Mouse (Mus musculus): ENCODE results near the gene Ahcyl2. TPM values are rescaled to one million over a fixed set of nuclear protein-coding genes. Genes with fewer than 3 reads are reported as not detected.

Gene Ahcyl2
- polyA plus RNA-seq, 1 experiment from 2014 or later: 20.2 TPM

GRCm38 (mm10) chr6:29774161-29774560 lies 6.3 kb downstream of the Ahcyl2 start:
- no peaks in the 10 kb centered on the region for H3K36me3 ChIP-seq
- H3K4me2 ChIP-seq: no peak overlapping the region
- no peak; the same call in 1 of the 2 replicates for ATAC-seq (ENCODE audit: low FRiP score, low read depth)
- H3K9me3 ChIP-seq: no peaks in the 10 kb centered on the region
- no peak overlapping the region for H3K27ac ChIP-seq (replicated peaks)
- H3K9ac ChIP-seq: no peak overlapping the region
- H3K27me3 ChIP-seq: no peaks in the 10 kb centered on the region
- 87% methylated on average over 1 of the region's 1 CpGs for WGBS
- peaks cover 23% of the 10 kb centered on the region for H3K4me1 ChIP-seq (replicated peaks)
- H3K4me3 ChIP-seq: no peak overlapping the region

GRCm38 (mm10) chr6:29775609-29776008 lies 7.8 kb downstream of the Ahcyl2 start:
- Histone ChIP-seq H3K4me3 (no peak overlapping the region), H3K9ac (no peak overlapping the region), H3K4me2 (no peak overlapping the region), H3K9me3 (no peaks in the 10 kb centered on the region), H3K36me3 (no peaks in the 10 kb centered on the region), H3K27me3 (no peaks in the 10 kb centered on the region), H3K4me1 (replicated peaks) (peaks cover 15% of the 10 kb centered on the region; the same call in 1 of the 2 replicates), H3K27ac (replicated peaks) (no peak overlapping the region)
- no peak for ATAC-seq (ENCODE audit: low FRiP score, low read depth)
- 69% methylated on average over 1 of the region's 1 CpGs for WGBS

- H3K27ac ChIP-seq (replicated peaks): no peak overlapping the region
- ATAC-seq (ENCODE audit: low FRiP score, low read depth): no peak
- 89% methylated on average over 4 of the region's 4 CpGs for WGBS
- 0 out of 2 replicates have a peak, but pooled peaks cover 7% of the 10 kb centered on the region for H3K4me1 ChIP-seq (replicated peaks)
- no peaks in the 10 kb centered on the region for H3K27me3 ChIP-seq
- no peak overlapping the region for H3K4me3 ChIP-seq
- H3K4me2 ChIP-seq: no peak overlapping the region
- no peak overlapping the region for H3K9ac ChIP-seq
- no peaks in the 10 kb centered on the region for H3K9me3 ChIP-seq
- no peaks in the 10 kb centered on the region for H3K36me3 ChIP-seq
Observed at GRCm38 (mm10) chr6:29776542-29777237, 8.9 kb downstream of the Ahcyl2 start.

DNA sequence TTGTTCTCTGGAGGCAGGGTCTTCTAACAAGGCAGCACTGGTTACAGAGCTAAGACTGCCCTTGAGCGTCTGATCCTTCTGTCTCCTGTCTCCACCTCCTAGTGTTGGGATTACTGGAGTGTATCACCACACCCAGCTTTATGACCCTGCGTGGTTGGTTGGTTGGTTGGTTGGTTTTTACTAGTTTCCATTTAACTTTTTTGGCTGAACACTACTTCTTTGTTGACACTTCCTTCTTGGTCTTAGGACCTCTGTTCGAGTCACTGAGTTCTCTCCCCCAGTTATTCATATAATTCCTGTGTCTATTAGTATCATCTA lies 9.4 kb downstream of the Ahcyl2 start:
- 73% methylated on average over 3 of the region's 3 CpGs for WGBS
- Histone ChIP-seq H3K27me3 (no peaks in the 10 kb centered on the region), H3K4me3 (no peak overlapping the region), H3K4me2 (no peak overlapping the region), H3K4me1 (replicated peaks) (0 out of 2 replicates have a peak, but pooled peaks cover 3% of the 10 kb centered on the region), H3K9ac (no peak overlapping the region), H3K27ac (replicated peaks) (no peak overlapping the region), H3K36me3 (no peaks in the 10 kb centered on the region), H3K9me3 (no peaks in the 10 kb centered on the region)
- no peak for ATAC-seq (ENCODE audit: low FRiP score, low read depth)

DNA sequence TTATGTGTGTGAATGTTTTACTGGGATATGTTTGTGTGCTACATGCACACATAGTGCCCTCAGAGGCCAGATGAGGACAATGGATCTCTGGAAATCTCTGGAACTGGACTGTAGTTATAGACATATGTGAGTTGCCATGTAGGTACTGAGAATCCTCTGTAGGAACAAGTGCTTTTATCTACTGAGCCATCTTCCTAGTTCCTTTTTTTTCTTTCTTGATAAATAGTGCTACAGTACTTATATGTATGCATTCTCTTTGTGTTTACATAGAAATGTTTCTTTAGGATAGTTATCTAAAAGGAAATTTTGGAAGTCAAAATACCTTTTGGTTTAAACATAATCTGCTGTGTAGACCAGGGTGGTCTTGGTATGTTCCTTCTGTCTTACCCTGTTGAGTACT lies 12.3 kb downstream of the Ahcyl2 start:
- H3K4me2 ChIP-seq: no peak overlapping the region
- H3K4me3 ChIP-seq: no peak overlapping the region
- ATAC-seq (ENCODE audit: low FRiP score, low read depth): no peak
- H3K9me3 ChIP-seq: no peaks in the 10 kb centered on the region
- no peaks in the 10 kb centered on the region for H3K27me3 ChIP-seq
- no peak overlapping the region for H3K9ac ChIP-seq
- no peak overlapping the region for H3K27ac ChIP-seq (replicated peaks)
- H3K36me3 ChIP-seq: no peaks in the 10 kb centered on the region
- H3K4me1 ChIP-seq (replicated peaks): no peaks in the 10 kb centered on the region

DNA sequence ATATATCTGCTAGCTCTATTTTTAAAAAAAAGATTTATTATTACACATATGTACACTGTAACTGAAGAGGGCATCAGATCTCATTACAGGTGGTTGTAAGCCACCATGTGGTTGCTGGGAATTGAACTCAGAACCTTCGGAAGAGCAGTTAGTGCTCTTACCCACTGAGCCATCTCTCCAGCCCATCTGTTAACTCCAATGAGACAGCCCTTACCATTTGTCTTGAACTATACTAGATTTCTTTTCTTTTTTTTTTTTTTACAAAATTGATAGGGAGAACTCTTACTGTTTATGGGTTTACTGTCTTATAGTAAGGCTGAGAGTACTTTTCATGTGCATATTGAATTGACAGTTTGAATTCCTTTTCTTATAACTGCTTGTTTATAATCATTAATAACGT lies 12.8 kb downstream of the Ahcyl2 start:
- no peak overlapping the region for H3K4me2 ChIP-seq
- H3K27ac ChIP-seq (replicated peaks): no peak overlapping the region
- WGBS: 95% methylated on average over 2 of the region's 2 CpGs
- H3K9me3 ChIP-seq: no peaks in the 10 kb centered on the region
- no peak overlapping the region for H3K4me3 ChIP-seq
- no peaks in the 10 kb centered on the region for H3K27me3 ChIP-seq
- no peaks in the 10 kb centered on the region for H3K36me3 ChIP-seq
- H3K9ac ChIP-seq: no peak overlapping the region
- H3K4me1 ChIP-seq (replicated peaks): no peaks in the 10 kb centered on the region
- ATAC-seq (ENCODE audit: low FRiP score, low read depth): no peak

GRCm38 (mm10) chr6:29782239-29782638 lies 14.4 kb downstream of the Ahcyl2 start:
- no peak overlapping the region for H3K9ac ChIP-seq
- no peaks in the 10 kb centered on the region for H3K4me1 ChIP-seq (replicated peaks)
- H3K4me2 ChIP-seq: no peak overlapping the region
- H3K9me3 ChIP-seq: no peaks in the 10 kb centered on the region
- H3K36me3 ChIP-seq: no peaks in the 10 kb centered on the region
- no peak overlapping the region for H3K4me3 ChIP-seq
- 66% methylated on average over 1 of the region's 1 CpGs for WGBS
- ATAC-seq (ENCODE audit: low FRiP score, low read depth): no peak
- H3K27ac ChIP-seq (replicated peaks): no peak overlapping the region
- no peaks in the 10 kb centered on the region for H3K27me3 ChIP-seq

GRCm38 (mm10) chr6:29783960-29784359 lies 16.1 kb downstream of the Ahcyl2 start:
- Histone ChIP-seq H3K4me2 (no peak overlapping the region), H3K36me3 (no peaks in the 10 kb centered on the region), H3K27me3 (no peaks in the 10 kb centered on the region), H3K4me3 (no peak overlapping the region), H3K27ac (replicated peaks) (no peak overlapping the region), H3K9me3 (no peaks in the 10 kb centered on the region), H3K9ac (no peak overlapping the region), H3K4me1 (replicated peaks) (0 out of 2 replicates have a peak, but pooled peaks cover 4% of the 10 kb centered on the region)
- ATAC-seq (ENCODE audit: low FRiP score, low read depth): no peak
- 89% methylated on average over 6 of the region's 6 CpGs for WGBS

GRCm38 (mm10) chr6:29784413-29785021 lies 16.7 kb downstream of the Ahcyl2 start:
- H3K4me3 ChIP-seq: no peak overlapping the region
- 94% methylated on average over 3 of the region's 3 CpGs for WGBS
- no peak overlapping the region for H3K9ac ChIP-seq
- 0 out of 2 replicates have a peak, but pooled peaks cover 8% of the 10 kb centered on the region for H3K4me1 ChIP-seq (replicated peaks)
- H3K9me3 ChIP-seq: no peaks in the 10 kb centered on the region
- H3K4me2 ChIP-seq: no peak overlapping the region
- no peak for ATAC-seq (ENCODE audit: low FRiP score, low read depth)
- H3K27me3 ChIP-seq: no peaks in the 10 kb centered on the region
- no peak overlapping the region for H3K27ac ChIP-seq (replicated peaks)
- H3K36me3 ChIP-seq: no peaks in the 10 kb centered on the region

DNA sequence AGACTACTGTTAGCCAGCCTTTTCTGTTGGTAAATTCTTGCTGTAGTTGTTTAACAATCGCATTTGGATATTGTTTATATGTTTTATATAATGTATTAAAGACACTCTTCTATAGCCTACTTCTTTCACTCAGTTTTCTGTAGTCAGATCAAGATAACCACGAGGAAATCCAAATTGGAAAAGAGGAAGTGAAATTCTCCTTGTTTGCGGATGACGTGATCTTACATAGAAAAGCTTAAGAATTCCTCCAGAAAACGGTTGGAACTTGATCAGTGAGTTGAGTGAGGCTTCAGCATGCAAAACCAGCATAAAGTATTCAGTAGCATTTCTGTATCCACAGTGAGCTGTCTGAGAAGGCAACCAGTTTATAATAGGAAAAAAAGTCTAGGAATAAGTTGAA lies 17.9 kb downstream of the Ahcyl2 start:
- WGBS: 92% methylated on average over 5 of the region's 5 CpGs
- no peak for ATAC-seq (ENCODE audit: low FRiP score, low read depth)
- H3K27me3 ChIP-seq: no peaks in the 10 kb centered on the region

DNA sequence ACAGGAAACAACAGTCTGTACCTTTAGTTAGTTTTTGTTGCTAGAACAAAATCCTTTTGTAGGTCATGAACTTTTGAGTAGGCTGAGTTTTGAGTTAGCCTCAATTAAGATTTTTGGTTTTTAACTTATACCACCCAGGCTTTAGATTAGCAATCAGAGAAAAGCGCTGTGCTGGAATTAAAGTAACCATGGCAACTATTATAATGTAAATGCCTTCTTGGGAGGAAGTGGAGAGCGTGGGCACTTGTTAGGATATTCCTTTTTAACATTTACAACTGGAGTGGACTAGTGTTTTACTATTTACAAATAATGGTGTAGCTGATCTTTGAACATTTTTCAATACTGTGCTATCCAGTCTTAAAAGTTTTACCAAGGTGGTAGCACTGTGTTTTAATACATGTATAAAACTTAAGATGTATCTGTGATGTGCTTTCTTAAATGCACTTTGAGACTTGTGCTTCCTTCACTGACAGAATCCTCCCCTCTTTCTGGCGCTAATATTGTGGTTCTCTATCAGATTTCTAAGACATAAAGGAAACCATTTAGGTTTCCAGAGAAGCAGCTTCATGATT lies 21.1 kb downstream of the Ahcyl2 start:
- H3K9me3 ChIP-seq: no peaks in the 10 kb centered on the region
- no peaks in the 10 kb centered on the region for H3K27me3 ChIP-seq
- no peak overlapping the region for H3K9ac ChIP-seq
- no peak for ATAC-seq (ENCODE audit: low FRiP score, low read depth)
- WGBS: 15% methylated on average over 3 of the region's 3 CpGs
- no peak overlapping the region for H3K4me3 ChIP-seq
- no peak overlapping the region for H3K4me2 ChIP-seq
- H3K4me1 ChIP-seq (replicated peaks): 0 out of 2 replicates have a peak, but pooled peaks cover 8% of the 10 kb centered on the region
- H3K36me3 ChIP-seq: no peaks in the 10 kb centered on the region
- H3K27ac ChIP-seq (replicated peaks): no peak overlapping the region

More for the DNA sequence above, 17.9 kb downstream of the Ahcyl2 start:
- H3K4me1 ChIP-seq (replicated peaks): 0 out of 2 replicates have a peak, but pooled peaks cover 8% of the 10 kb centered on the region
- no peaks in the 10 kb centered on the region for H3K36me3 ChIP-seq
- H3K27ac ChIP-seq (replicated peaks): no peak overlapping the region
- no peak overlapping the region for H3K4me3 ChIP-seq
- H3K9me3 ChIP-seq: no peaks in the 10 kb centered on the region
- no peak overlapping the region for H3K9ac ChIP-seq
- H3K4me2 ChIP-seq: no peak overlapping the region

DNA sequence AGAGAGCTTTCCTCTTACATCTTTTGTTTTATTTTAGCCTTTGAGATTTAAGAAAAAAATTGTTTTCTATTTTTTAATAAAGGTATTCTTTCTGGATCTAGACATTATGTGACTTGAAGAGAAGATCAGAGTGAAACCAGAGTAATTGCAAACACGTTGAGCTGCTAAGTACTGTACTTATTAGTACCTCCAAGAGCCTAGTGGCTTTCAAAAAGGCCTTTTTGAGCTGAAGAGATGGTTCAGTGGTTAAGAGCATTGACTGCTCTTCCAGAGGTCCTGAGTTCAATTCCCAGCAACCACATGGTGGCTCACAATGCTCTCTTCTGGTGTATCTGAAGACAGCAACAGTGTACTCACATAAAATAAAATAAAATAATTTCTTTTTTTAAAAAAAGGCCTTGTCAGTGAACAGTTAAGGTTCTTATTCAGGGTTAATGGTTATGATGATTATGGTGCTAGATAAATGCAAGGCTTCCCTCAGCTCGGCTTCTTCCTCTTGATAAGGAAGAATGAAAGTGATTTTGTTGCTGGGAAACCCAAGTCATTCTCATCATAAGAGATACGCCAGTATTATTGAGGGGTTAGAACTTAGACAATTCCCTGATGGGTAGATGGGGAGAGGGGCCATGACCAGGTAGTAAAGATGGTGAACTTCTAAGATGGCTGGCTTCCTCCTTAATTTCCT lies 22.3 kb downstream of the Ahcyl2 start:
- Histone ChIP-seq H3K9ac (no peak overlapping the region), H3K4me3 (no peak overlapping the region), H3K36me3 (no peaks in the 10 kb centered on the region), H3K4me1 (replicated peaks) (0 out of 2 replicates have a peak, but pooled peaks cover 8% of the 10 kb centered on the region), H3K9me3 (no peaks in the 10 kb centered on the region), H3K27me3 (no peaks in the 10 kb centered on the region), H3K4me2 (no peak overlapping the region), H3K27ac (replicated peaks) (no peak overlapping the region)
- ATAC-seq (ENCODE audit: low FRiP score, low read depth): no peak
- 87% methylated on average over 3 of the region's 3 CpGs for WGBS

Measured in hindbrain, embryonic 15.5 days (tissue).